Mouse (Mus musculus) stomach, postnatal 0 days (tissue): ENCODE data around the gene Anp32a.

Experiments
- CTCF ChIP-seq: IDR thresholded peaks from 2 replicates; pipeline ENCODE4 v1.5.1; 2016; ENCODE audit warnings: antibody characterized with exemption, low read depth, mild to moderate bottlenecking, moderate library complexity
- EP300 ChIP-seq: optimal IDR thresholded peaks from 2 replicates; pipeline ENCODE3; 2016; ENCODE audit warnings: antibody characterized with exemption

GRCm38 (mm10) chr9:62385727-62386518 is 44.8 kb downstream of the Anp32a start:
- TF ChIP-seq CTCF, result no peak
- no peak for TF ChIP-seq EP300
